Mouse (Mus musculus) limb, embryonic 13.5 days (tissue): ENCODE measurements around the gene Nppc. TPM values are rescaled to one million over a fixed set of nuclear protein-coding genes. Genes with fewer than 3 reads are reported as not detected.

Experiments used
- ATAC-seq: fragments of 200-750 bp; cut with Nextera tagmentation; 2 replicates; pipeline ENCODE4 v1.8.0; 2017; ENCODE audit warnings: low read depth, moderate number of reproducible peaks, moderate TSS enrichment; ENCODE audit not compliant: low FRiP score
- H3K27ac ChIP-seq: fragments of 300-500 bp; sonication (generic); 2 replicates; pipeline ENCODE4 v1.5.1; 2015; ENCODE audit warnings: inconsistent platforms, mild to moderate bottlenecking, moderate library complexity
- H3K27me3 ChIP-seq: fragments of 300-500 bp; sonication (generic); 2 replicates; pipeline ENCODE4 v1.6.1; 2015; ENCODE audit warnings: mild to moderate bottlenecking, inconsistent platforms
- H3K36me3 ChIP-seq: fragments of 300-500 bp; sonication (generic); 2 replicates; pipeline ENCODE4 v1.6.1; 2015; ENCODE audit warnings: inconsistent platforms, mild to moderate bottlenecking, moderate library complexity
- H3K4me1 ChIP-seq: fragments of 300-500 bp; sonication (generic); 2 replicates; pipeline ENCODE4 v1.6.1; 2015; ENCODE audit warnings: inconsistent platforms
- H3K4me2 ChIP-seq: fragments of 300-500 bp; sonication (generic); replicated peaks from 2 replicates; pipeline ENCODE4 v1.6.1; 2015; ENCODE audit warnings: inconsistent platforms, mild to moderate bottlenecking, moderate library complexity
- H3K4me3 ChIP-seq: fragments of 300-500 bp; sonication (generic); 2 replicates; pipeline ENCODE4 v1.5.1; 2015; ENCODE audit warnings: moderate library complexity, mild to moderate bottlenecking, inconsistent platforms
- H3K9ac ChIP-seq: fragments of 300-500 bp; sonication (generic); 2 replicates; pipeline ENCODE4 v1.6.1; 2015; ENCODE audit warnings: mild to moderate bottlenecking, inconsistent platforms
- H3K9me3 ChIP-seq: fragments of 300-500 bp; sonication (generic); 2 replicates; pipeline ENCODE4 v1.6.1; 2016; ENCODE audit warnings: inconsistent platforms
- WGBS: fragments of 180-500 bp; shearing (Covaris S2); methylation state at CpG from one replicate; pipeline ENCODE4 v1.1.7; 2015; 5-methylcytosine and 5-hydroxymethylcytosine counted together
- polyA plus RNA-seq: library from polyadenylated mRNA; unstranded; fragments of >200 nt; fragmentation: Nextera tagmentation; extraction: Ambion mirVana; gene quantifications from 2 replicates; pipeline ENCODE4 v1.2.1, GENCODE M21; 2015

Gene Nppc
- polyA plus RNA-seq, 1 experiment from 2014 or later, result 5.9 TPM

DNA sequence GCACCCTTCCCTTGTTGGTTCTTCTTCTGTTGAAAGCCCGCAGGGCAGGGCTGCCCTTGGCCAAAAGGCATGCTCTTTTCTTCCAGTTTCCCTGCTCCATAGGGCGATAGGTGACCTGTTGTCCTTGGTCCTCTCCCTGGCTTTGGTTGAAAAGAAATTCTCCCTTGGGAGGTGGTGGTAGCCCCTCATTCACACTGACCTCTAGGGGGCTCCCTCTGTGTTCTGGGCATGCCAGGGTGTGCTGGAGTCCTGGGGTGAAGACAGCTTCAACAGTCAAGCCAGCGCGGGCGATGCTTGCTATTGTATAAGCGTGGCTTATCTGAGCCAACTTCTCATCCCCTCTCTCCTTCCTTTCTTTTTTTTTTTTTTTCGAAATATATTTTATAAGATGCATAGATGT is 26.6 kb upstream of the Nppc start:
- Histone ChIP-seq H3K36me3 (no peaks in the 10 kb centered on the region), H3K27me3 (no peaks in the 10 kb centered on the region), H3K27ac (no peak overlapping the region), H3K4me2 (no peak overlapping the region), H3K9me3 (no peaks in the 10 kb centered on the region), H3K4me3 (no peak overlapping the region), H3K9ac (no peak overlapping the region), H3K4me1 (no peaks in the 10 kb centered on the region)
- WGBS, result 52% methylated on average over 7 of the region's 7 CpGs
- no peak for ATAC-seq

DNA sequence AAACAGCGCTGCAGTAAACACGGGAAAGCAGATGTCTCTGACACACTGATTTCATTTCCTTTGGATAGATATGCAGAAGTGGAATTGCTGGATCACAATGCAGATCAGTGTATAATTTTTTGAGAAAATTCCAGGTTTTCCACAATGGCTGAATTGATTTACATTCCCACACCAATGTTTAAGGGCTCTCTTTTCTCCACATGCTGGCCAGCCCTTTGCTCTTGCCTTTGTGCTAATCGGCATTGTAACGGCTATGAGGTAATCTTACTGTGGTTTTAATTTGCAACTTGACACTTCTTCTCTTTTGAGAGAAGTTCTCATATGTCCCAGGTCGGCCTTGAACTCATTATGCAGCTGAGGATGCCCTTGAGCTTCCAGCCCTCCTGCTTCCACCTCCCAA is 20.7 kb upstream of the Nppc start:
- Histone ChIP-seq H3K27me3 (no peaks in the 10 kb centered on the region), H3K4me3 (no peak overlapping the region), H3K9me3 (no peaks in the 10 kb centered on the region), H3K4me2 (no peak overlapping the region), H3K36me3 (no peaks in the 10 kb centered on the region), H3K27ac (no peak overlapping the region), H3K4me1 (no peaks in the 10 kb centered on the region), H3K9ac (no peak overlapping the region)
- no peak for ATAC-seq
- 59% methylated on average over 5 of the region's 5 CpGs for WGBS

DNA sequence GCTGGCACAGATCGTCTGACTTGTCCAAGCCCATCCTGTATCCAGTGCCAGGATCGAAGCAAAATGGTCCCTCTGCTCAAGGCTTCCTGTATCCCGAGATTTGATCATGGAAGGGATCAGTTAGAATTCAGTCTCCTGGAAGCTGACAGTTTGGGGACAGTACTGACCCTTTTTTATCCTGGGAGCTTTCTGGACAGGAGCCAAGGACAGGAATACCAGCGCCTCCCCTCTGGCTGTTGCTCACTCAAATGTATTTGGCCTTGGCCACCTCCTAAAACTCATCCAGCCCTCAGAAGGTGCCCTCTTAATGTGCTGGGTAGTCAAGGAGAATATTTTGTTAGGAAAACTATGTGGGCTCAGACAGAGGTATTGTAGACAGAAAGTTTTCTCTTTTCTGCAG is 16.9 kb upstream of the Nppc start:
- ATAC-seq, result no peak
- Histone ChIP-seq H3K9me3 (no peaks in the 10 kb centered on the region), H3K36me3 (no peaks in the 10 kb centered on the region), H3K27me3 (peaks cover 9% of the 10 kb centered on the region), H3K27ac (no peak overlapping the region), H3K4me2 (no peak overlapping the region), H3K9ac (no peak overlapping the region), H3K4me1 (no peaks in the 10 kb centered on the region), H3K4me3 (no peak overlapping the region)
- 89% methylated on average over 4 of the region's 4 CpGs for WGBS

DNA sequence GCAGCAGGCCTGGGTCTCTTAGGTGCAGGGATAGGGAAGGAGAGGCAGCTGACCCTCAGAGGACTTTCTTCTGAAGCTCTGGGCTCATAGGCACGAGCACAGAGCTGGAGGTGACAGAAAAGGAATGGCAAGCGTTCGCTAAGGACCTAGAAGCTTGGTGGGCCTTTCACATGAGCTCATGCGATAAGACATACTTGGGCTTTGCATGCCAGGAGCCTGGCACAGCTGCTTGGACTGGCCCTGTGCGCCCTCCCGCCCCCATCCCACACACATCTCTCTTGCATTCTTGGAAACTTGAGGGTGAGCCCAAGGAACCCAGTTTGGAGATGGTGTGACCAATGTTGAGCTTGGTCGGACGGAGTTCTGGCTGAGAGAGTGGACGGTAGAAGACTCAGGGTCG is 8.3 kb upstream of the Nppc start:
- Histone ChIP-seq H3K27me3 (peaks cover 22% of the 10 kb centered on the region), H3K36me3 (no peaks in the 10 kb centered on the region), H3K4me3 (no peak overlapping the region), H3K27ac (no peak overlapping the region), H3K9ac (no peak overlapping the region), H3K9me3 (no peaks in the 10 kb centered on the region), H3K4me2 (no peak overlapping the region), H3K4me1 (peaks cover 23% of the 10 kb centered on the region)
- 87% methylated on average over 10 of the region's 10 CpGs for WGBS
- ATAC-seq, result no peak

DNA sequence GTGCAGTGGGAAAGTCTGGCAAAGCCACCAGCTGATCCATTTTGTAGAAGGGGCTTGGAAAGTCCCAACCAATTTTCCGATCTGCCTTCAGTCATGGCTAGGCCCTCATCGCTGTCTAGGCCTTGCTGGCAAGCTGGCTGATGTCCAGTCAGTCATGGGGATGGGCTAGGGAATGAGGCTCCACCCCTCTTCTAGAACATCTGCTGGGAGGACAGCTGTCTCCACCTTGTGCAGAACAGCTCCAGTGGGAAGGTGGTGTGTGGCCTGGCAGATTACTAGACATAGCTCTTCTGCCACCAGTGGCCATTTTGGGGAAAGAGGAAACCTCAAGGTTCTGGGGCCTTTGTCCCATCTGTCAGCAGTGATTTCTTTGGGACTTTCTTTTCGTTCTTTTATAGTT is 7.3 kb upstream of the Nppc start:
- WGBS, result 78% methylated on average over 3 of the region's 3 CpGs
- Histone ChIP-seq H3K4me1 (peaks cover 24% of the 10 kb centered on the region), H3K4me3 (no peak overlapping the region), H3K27ac (no peak overlapping the region), H3K9me3 (no peaks in the 10 kb centered on the region), H3K9ac (no peak overlapping the region), H3K27me3 (peaks cover 26% of the 10 kb centered on the region), H3K36me3 (no peaks in the 10 kb centered on the region), H3K4me2 (no peak overlapping the region)
- 0 out of 2 replicates have a peak, but pooled peaks have one; percentile 15 for ATAC-seq

DNA sequence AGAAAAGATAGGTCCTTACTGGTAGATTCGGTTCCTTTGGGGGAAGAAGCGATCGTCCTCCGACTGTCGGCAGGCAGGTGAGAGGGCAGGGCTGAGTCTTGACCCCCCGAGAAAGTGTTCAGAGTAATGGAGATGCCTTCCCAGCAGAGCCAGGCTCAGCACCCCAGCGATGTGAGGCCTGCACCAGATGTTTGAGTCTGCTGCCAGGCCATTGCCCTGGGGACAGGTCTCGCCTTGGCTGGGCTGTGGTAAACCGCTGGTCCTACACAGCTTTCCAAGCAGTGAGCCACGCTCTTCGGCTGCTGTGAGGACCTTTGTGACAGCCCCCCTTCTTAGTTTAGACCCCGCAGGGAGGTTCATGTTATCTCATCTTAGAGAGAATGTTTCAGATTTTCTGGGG is 4.8 kb upstream of the Nppc start:
- ATAC-seq, result no peak
- WGBS, result 75% methylated on average over 12 of the region's 12 CpGs

DNA sequence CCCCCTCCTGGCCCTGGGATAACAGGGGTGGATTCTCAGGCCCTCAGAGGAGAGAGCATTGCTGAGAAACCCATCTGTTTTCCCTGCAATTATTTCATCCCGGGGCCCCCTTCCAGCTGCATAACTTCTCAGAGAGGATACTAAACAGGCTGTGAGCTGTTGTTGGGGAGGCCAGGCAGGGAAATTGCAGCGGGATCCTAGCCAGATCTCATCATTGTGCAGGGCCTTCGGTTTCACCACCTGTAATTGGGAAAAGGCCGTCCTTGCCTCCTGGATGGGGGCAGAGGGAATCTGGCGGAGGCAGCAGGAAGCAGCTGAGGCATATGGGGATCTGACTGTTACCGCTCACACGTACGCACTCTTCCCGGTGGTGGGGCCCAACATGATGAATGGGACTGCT is 4.0 kb upstream of the Nppc start:
- H3K4me3 ChIP-seq, result no peak overlapping the region
- ATAC-seq, result 0 out of 2 replicates have a peak, but pooled peaks have one; percentile 20
- H3K4me2 ChIP-seq, result no peak overlapping the region
- H3K9ac ChIP-seq, result no peak overlapping the region
- 42% methylated on average over 9 of the region's 9 CpGs for WGBS
- H3K4me1 ChIP-seq, result peaks cover 28% of the 10 kb centered on the region
- no peak overlapping the region; the same call in 1 of the 2 replicates for H3K27ac ChIP-seq
- H3K27me3 ChIP-seq, result peaks cover 57% of the 10 kb centered on the region
- no peaks in the 10 kb centered on the region for H3K9me3 ChIP-seq
- H3K36me3 ChIP-seq, result no peaks in the 10 kb centered on the region

More for the DNA sequence above, 4.8 kb upstream of the Nppc start:
- Histone ChIP-seq H3K27ac (no peak overlapping the region), H3K36me3 (no peaks in the 10 kb centered on the region), H3K27me3 (peaks cover 49% of the 10 kb centered on the region), H3K9ac (no peak overlapping the region; the same call in 1 of the 2 replicates), H3K4me1 (peaks cover 22% of the 10 kb centered on the region), H3K4me2 (no peak overlapping the region), H3K9me3 (no peaks in the 10 kb centered on the region), H3K4me3 (no peak overlapping the region)

DNA sequence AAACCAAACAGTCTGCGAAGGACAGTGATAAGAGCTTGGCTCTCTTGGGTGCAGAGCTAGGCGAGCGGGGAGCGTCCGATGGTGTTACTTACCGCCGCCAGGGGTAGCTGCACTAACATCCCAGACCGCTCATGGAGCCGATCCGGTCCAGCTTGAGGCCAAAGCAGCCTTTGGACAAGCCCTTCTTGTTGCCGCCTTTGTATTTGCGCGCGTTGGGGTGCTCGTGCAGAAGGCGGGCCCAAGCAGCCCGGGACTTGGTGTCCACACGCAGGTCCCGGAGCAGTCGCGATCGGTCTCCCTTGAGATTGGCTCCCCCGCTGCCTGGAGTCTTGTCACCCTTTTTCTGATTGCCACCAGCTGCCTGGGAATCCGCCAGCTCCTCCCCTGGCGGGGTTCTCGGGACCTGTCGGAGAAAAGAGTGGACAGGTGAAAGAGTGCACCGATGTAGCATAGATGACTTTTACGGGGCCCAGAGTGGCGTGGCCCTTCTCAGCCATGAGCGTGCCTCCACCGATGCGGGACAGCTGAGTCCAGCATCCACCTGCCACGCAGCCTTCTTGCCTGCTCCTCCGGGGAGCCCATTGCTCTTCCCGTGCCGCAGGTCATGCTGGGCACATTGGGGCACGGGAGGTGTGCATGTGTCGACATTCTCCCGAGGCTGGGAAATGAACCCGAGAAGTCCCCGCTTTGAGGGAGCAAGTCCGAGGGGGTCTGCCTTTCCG is 658 bp downstream of the Nppc start:
- H3K4me3 ChIP-seq, result peak overlapping the region; percentile 48

DNA sequence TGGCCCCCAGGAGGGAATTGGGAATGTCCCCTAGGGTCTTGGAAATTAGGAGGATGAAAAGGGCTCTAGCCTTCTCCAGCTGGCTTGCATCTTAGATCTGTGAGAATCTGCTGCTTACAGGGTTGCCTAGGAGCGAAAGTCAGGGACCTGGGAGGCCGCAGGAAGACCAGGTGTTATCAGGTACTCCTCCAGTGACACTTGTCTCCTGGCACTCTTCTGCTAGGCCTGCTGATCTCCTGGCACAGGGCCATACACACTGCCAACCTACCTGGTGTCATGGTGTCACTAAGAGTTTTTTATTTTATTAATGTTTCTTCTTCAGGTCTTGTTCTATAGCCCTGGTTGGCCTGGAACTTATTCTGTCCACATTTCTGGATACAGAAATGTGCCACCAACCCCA is 5.3 kb downstream of the Nppc start:
- 68% methylated on average over 2 of the region's 2 CpGs for WGBS
- Histone ChIP-seq H3K4me3 (no peak overlapping the region), H3K27ac (no peak overlapping the region), H3K9ac (no peak overlapping the region), H3K27me3 (peaks cover 35% of the 10 kb centered on the region), H3K36me3 (no peaks in the 10 kb centered on the region), H3K9me3 (no peaks in the 10 kb centered on the region), H3K4me1 (peaks cover 6% of the 10 kb centered on the region), H3K4me2 (no peak overlapping the region)
- no peak for ATAC-seq

More for the DNA sequence above, 658 bp downstream of the Nppc start:
- H3K27me3 ChIP-seq, result peaks cover 72% of the 10 kb centered on the region
- H3K4me2 ChIP-seq, result peak overlapping the region; percentile 83
- H3K9ac ChIP-seq, result peak overlapping the region; percentile 61
- no peaks in the 10 kb centered on the region for H3K36me3 ChIP-seq
- peaks cover 21% of the 10 kb centered on the region for H3K4me1 ChIP-seq
- WGBS, result 2% methylated on average over 44 of the region's 44 CpGs
- no peak overlapping the region for H3K27ac ChIP-seq
- H3K9me3 ChIP-seq, result no peaks in the 10 kb centered on the region
- ATAC-seq, result no peak

DNA sequence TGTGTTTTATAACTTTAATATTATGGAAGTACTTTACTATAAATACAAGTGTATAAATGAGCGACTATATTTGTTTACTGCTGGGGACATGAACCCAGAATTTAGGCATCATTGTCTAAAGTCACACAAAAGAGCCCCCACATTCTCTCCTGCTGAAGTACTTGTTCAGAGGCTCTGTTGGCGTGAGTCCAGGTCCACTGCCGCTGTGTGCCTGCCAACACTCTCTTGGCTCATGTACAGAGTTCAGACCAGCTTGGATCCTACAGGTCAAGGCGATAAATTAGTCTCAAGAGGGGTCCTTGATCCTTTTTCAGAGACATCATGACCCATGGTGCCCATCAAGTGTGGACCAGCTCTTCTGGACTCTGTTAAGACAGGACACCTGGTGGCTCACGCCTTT is 13.3 kb downstream of the Nppc start:
- no peak overlapping the region for H3K4me3 ChIP-seq
- no peak overlapping the region for H3K4me2 ChIP-seq
- no peaks in the 10 kb centered on the region for H3K36me3 ChIP-seq
- H3K27me3 ChIP-seq, result 0 out of 2 replicates have a peak, but pooled peaks cover 4% of the 10 kb centered on the region
- WGBS, result 86% methylated on average over 5 of the region's 5 CpGs
- no peak overlapping the region for H3K27ac ChIP-seq
- H3K9me3 ChIP-seq, result no peaks in the 10 kb centered on the region
- no peak overlapping the region for H3K9ac ChIP-seq
- no peak for ATAC-seq
- no peaks in the 10 kb centered on the region for H3K4me1 ChIP-seq

DNA sequence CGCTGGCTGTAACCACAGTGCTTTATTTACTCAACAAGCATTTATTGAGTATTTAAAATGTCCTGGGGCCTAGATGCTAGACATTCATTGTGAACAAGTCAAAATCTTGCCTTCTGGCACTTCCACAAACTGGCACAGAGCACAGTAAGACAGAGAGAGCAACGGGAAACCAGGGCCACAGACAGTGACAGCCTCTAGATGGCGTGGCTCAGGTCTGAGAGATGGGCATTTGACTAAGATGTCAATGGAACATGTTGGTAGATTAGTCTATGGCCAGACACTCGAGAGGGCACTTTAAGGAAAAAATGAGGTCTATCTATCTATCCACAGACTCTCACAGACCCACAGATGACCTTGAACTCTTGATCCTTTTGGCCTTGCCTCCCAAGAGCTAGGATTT is 17.7 kb downstream of the Nppc start:
- no peak for ATAC-seq
- H3K4me2 ChIP-seq, result no peak overlapping the region
- WGBS, result 61% methylated on average over 4 of the region's 4 CpGs
- H3K27me3 ChIP-seq, result no peaks in the 10 kb centered on the region
- no peak overlapping the region for H3K27ac ChIP-seq
- no peaks in the 10 kb centered on the region for H3K36me3 ChIP-seq
- no peaks in the 10 kb centered on the region for H3K9me3 ChIP-seq
- H3K9ac ChIP-seq, result no peak overlapping the region
- no peak overlapping the region for H3K4me3 ChIP-seq
- H3K4me1 ChIP-seq, result no peaks in the 10 kb centered on the region

DNA sequence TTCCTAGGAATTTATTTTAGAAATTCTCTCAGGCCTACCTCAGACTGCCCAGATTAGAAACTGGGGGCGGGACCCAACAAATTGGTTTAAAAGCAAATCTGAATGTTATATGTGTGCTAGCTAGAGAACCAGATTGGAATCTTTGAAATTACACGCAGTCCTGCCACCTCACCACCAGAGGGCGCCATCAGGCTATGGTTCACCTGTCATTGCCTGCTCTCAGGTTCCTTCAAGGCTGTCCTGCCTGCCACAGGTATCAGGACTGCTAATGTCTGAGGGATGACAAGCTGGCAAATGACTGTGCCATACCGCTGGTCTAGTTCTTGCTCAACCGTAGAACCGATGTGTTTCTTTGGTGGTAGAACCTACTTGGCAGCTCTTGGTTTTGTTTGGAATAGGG is 20.1 kb downstream of the Nppc start:
- 16% methylated on average over 6 of the region's 6 CpGs for WGBS

DNA sequence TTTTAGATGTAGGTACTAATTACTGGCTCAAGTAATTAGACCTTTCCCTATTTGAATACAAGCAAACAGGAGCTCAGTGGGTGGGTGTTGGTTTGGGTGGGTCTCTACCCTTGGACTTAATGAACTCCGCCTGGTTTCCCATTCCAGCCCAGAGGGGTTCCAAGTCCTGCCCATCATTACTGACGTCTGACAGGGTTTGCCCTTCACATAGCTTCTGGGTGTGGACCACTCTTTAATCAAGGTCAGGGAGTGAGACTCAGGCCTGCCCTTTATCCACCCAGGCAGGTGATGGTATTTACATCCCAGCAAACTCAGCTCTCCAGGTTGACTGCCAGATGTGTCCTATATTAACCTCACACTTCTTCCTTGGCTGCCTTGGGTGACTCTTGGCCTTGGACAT is 22.9 kb downstream of the Nppc start:
- Histone ChIP-seq H3K9ac (no peak overlapping the region), H3K4me1 (peaks cover 20% of the 10 kb centered on the region), H3K36me3 (no peaks in the 10 kb centered on the region), H3K27me3 (no peaks in the 10 kb centered on the region), H3K4me2 (no peak overlapping the region), H3K27ac (no peak overlapping the region), H3K4me3 (no peak overlapping the region), H3K9me3 (no peaks in the 10 kb centered on the region)
- WGBS, result 37% methylated on average over 2 of the region's 2 CpGs
- no peak for ATAC-seq

More for the DNA sequence above, 20.1 kb downstream of the Nppc start:
- Histone ChIP-seq H3K36me3 (no peaks in the 10 kb centered on the region), H3K4me3 (no peak overlapping the region), H3K9me3 (no peaks in the 10 kb centered on the region), H3K4me1 (no peaks in the 10 kb centered on the region), H3K27me3 (no peaks in the 10 kb centered on the region), H3K27ac (no peak overlapping the region), H3K9ac (no peak overlapping the region), H3K4me2 (no peak overlapping the region)
- ATAC-seq, result no peak
